In the genomic region with DNA sequence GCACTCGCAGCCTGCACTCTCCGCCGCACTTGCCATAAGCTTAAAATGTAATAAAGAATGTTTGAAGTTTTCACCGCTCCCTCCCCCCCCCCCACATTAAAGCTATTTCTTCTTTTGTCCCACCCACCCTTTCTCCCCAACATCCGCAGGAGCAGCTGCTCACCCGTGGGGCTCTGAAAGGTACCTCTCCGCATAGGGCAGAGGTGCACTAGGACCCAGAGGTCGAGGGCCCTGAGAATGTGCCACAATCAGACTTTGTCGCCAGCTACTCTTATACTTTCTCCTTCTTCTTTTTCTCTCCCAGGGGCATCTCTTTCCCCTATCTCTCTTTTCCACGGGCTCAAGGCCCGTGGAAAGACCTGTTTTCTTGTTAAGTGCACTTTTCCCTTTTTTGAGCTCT, we compare ENCODE assay signal across 18 mouse cellular contexts. TPM values are rescaled to one million over a fixed set of nuclear protein-coding genes. Genes with fewer than 3 reads are reported as not detected.
DNase-seq lines count a peak whose midpoint lies in the region; ATAC-seq and TF ChIP-seq lines count a peak whose summit lies in the region.
"Had no signal": no experiment of that assay in that cellular context is flagged by ENCODE, and none has a peak within 500 bp of the region (broad histone marks: within the 10 kb centered on the region; RNA-seq: fewer than 3 reads in every experiment).

No protein-coding gene starts in this region.

- H3K27me3 ChIP-seq in kidney, adult 2 months (replicated peaks; ENCODE audit: control insufficient read depth, insufficient read depth, low read length), result no peaks in the 10 kb centered on the region
- H3K27me3 ChIP-seq in embryonic facial prominence, embryonic 13.5 days, result no peaks in the 10 kb centered on the region
- no peaks in the 10 kb centered on the region for H3K27me3 ChIP-seq in hindbrain, embryonic 12.5 days
- no peaks in the 10 kb centered on the region for H3K27me3 ChIP-seq in midbrain, postnatal 0 days (ENCODE audit: insufficient read depth, low read length)
- H3K27me3 ChIP-seq: heart, embryonic 12.5 days; limb, embryonic 12.5 days had no signal

- intact Hi-C loops in left cerebral cortex, postnatal 10 days (cut with DNase I), result no loop called here

- H3K4me2 ChIP-seq in embryonic facial prominence, embryonic 13.5 days, result no peak overlapping the region
- 0 out of 2 replicates have a peak overlapping the region, but pooled peaks have one; percentile 19 for H3K4me2 ChIP-seq in hindbrain, embryonic 12.5 days (replicated peaks)
- H3K4me2 ChIP-seq in midbrain, postnatal 0 days (ENCODE audit: low read depth, low read length, poor library complexity, severe bottlenecking), result no peak overlapping the region
- H3K4me2 ChIP-seq: heart, embryonic 12.5 days; limb, embryonic 12.5 days; lung, embryonic 14.5 days had no signal

- peaks cover 18% of the 10 kb centered on the region for H3K9me3 ChIP-seq in embryonic facial prominence, embryonic 13.5 days
- H3K9me3 ChIP-seq in hindbrain, embryonic 12.5 days (replicated peaks), result peaks cover 19% of the 10 kb centered on the region
- H3K9me3 ChIP-seq in midbrain, postnatal 0 days (ENCODE audit: low read length), result peaks cover 17% of the 10 kb centered on the region; the same call in 1 of the 2 replicates

- no peak overlapping the region for H3K9ac ChIP-seq in embryonic facial prominence, embryonic 13.5 days
- H3K9ac ChIP-seq in hindbrain, embryonic 12.5 days, result no peak overlapping the region
- H3K9ac ChIP-seq in midbrain, postnatal 0 days (replicated peaks; ENCODE audit: low read length, poor library complexity, severe bottlenecking), result no peak overlapping the region
- H3K9ac ChIP-seq: heart, embryonic 12.5 days; limb, embryonic 12.5 days; lung, embryonic 14.5 days had no signal

- no peaks in the 10 kb centered on the region for H3K36me3 ChIP-seq in kidney, adult 2 months (ENCODE audit: control insufficient read depth, insufficient read depth, low read length)
- no peaks in the 10 kb centered on the region for H3K36me3 ChIP-seq in embryonic facial prominence, embryonic 13.5 days
- no peaks in the 10 kb centered on the region for H3K36me3 ChIP-seq in hindbrain, embryonic 12.5 days
- H3K36me3 ChIP-seq in midbrain, postnatal 0 days (ENCODE audit: insufficient read depth, low read length), result no peaks in the 10 kb centered on the region
- H3K36me3 ChIP-seq: heart, embryonic 12.5 days; limb, embryonic 12.5 days had no signal

- H3K27ac ChIP-seq in kidney, adult 2 months (ENCODE audit: insufficient read depth, low read depth, low read length), result no peak overlapping the region
- H3K27ac ChIP-seq in embryonic facial prominence, embryonic 13.5 days, result no peak overlapping the region
- H3K27ac ChIP-seq in hindbrain, embryonic 12.5 days, result 0 out of 2 replicates have a peak overlapping the region, but pooled peaks have one; percentile 52
- H3K27ac ChIP-seq in midbrain, postnatal 0 days (ENCODE audit: low read depth, low read length), result no peak overlapping the region
- H3K27ac ChIP-seq: limb, embryonic 12.5 days had no signal

- no peaks in the 10 kb centered on the region for H3K4me1 ChIP-seq in kidney, adult 2 months (ENCODE audit: control insufficient read depth, insufficient read depth, low read length)
- no peaks in the 10 kb centered on the region for H3K4me1 ChIP-seq in embryonic facial prominence, embryonic 13.5 days
- no peaks in the 10 kb centered on the region for H3K4me1 ChIP-seq in hindbrain, embryonic 12.5 days
- no peaks in the 10 kb centered on the region for H3K4me1 ChIP-seq in midbrain, postnatal 0 days (ENCODE audit: insufficient read depth, low read length)
- H3K4me1 ChIP-seq: heart, embryonic 12.5 days; limb, embryonic 12.5 days had no signal

- no peak for TF ChIP-seq CTCF in kidney, adult 2 months (conservative IDR thresholded peaks at IDR 0.05; ENCODE audit: insufficient read depth, insufficient read length, low read depth, low read length)
- TF ChIP-seq CTCF in midbrain, postnatal 0 days (IDR thresholded peaks at IDR 0.05), result no peak

- no peak overlapping the region for H3K4me3 ChIP-seq in kidney, adult 2 months (ENCODE audit: insufficient read depth, low read depth, low read length)
- peak overlapping the region; percentile 26; the same call in 1 of the 2 replicates for H3K4me3 ChIP-seq in embryonic facial prominence, embryonic 13.5 days
- peak overlapping the region; percentile 23 for H3K4me3 ChIP-seq in hindbrain, embryonic 12.5 days
- H3K4me3 ChIP-seq in midbrain, postnatal 0 days (ENCODE audit: low read depth, low read length), result peak overlapping the region; percentile 25
- H3K4me3 ChIP-seq: myocyte had no signal

- no peak for TF ChIP-seq POLR2A in kidney, adult 2 months (IDR thresholded peaks at IDR 0.05; ENCODE audit: low read depth, low read length)

- no peak for ATAC-seq in embryonic facial prominence, embryonic 13.5 days (ENCODE audit: insufficient number of reproducible peaks, insufficient read depth, low FRiP score, low TSS enrichment, low read depth)
- ATAC-seq in hindbrain, embryonic 12.5 days (ENCODE audit: low FRiP score), result no peak
- 0 out of 2 replicates have a peak, but pooled peaks have one; percentile 52 for ATAC-seq in midbrain, postnatal 0 days (ENCODE audit: low FRiP score)

- WGBS in kidney, adult 2 months, result 58% methylated on average over 11 of the region's 11 CpGs
- 43% methylated on average over 11 of the region's 11 CpGs for WGBS in embryonic facial prominence, embryonic 13.5 days
- WGBS in hindbrain, embryonic 12.5 days, result 40% methylated on average over 11 of the region's 11 CpGs
- whole genome bisulfite sequencing in midbrain, postnatal 0 days, result 42% methylated on average over 11 of the region's 11 CpGs

- DNase-seq in kidney, adult 2 months, result peak; percentile 6
- no peak for DNase-seq in kidney, postnatal 14 days
- DNase-seq in midbrain, postnatal 0 days (ENCODE audit: low spot score), result no peak
- no peak for DNase-seq in spleen, adult 18-20 months
- no peak for DNase-seq in adrenal gland, postnatal 4 days (ENCODE audit: low spot score in 2 of 2)
- DNase-seq in left cerebral cortex, postnatal 10 days (ENCODE audit: extremely low spot score in 1 of 2, low spot score in 2 of 2), result no peak
- DNase-seq: lung, embryonic 14.5 days; right cerebral cortex, postnatal 14 days had no signal

RNA-seq across cellular contexts. Expression of a gene that starts 28.4 kb away (rescaled TPM):
- not detected in 2 replicates for polyA plus RNA-seq in kidney, adult 2 months (2012; rRNA removed)
- polyA plus RNA-seq in embryonic facial prominence, embryonic 13.5 days (2015; fragmentation: Nextera tagmentation; extraction: Ambion mirVana), result not detected in 2 replicates
- polyA plus RNA-seq in hindbrain, embryonic 12.5 days (2016; fragmentation: Nextera tagmentation; extraction: Ambion mirVana), result not detected in 2 replicates
- total RNA-seq in midbrain, postnatal 0 days (2014; rRNA removed), result not detected in 2 replicates
- not detected in 2 replicates for polyA plus RNA-seq in midbrain, postnatal 0 days (2015; fragmentation: Nextera tagmentation; extraction: Ambion mirVana)
- total RNA-seq in adrenal gland, postnatal 4 days (2021), result not detected
- not detected for total RNA-seq in left cerebral cortex, postnatal 10 days (2021)
- total RNA-seq: adrenal gland, adult 18-20 months; gastrocnemius, adult 18-20 months; layer of hippocampus, postnatal 10 days had no signal
- polyA plus RNA-seq: C2C12; heart, embryonic 12.5 days; intestine, embryonic 14.5 days; limb, embryonic 12.5 days; lung, embryonic 14.5 days had no signal

RNA-seq across cellular contexts. Expression of a gene that starts 48.6 kb away (rescaled TPM):
- polyA plus RNA-seq in kidney, adult 2 months (2012; rRNA removed), result not detected in 2 replicates
- not detected in 2 replicates for polyA plus RNA-seq in embryonic facial prominence, embryonic 13.5 days (2015; fragmentation: Nextera tagmentation; extraction: Ambion mirVana)
- not detected in 2 replicates for polyA plus RNA-seq in hindbrain, embryonic 12.5 days (2016; fragmentation: Nextera tagmentation; extraction: Ambion mirVana)
- total RNA-seq in midbrain, postnatal 0 days (2014; rRNA removed), result not detected in 2 replicates
- polyA plus RNA-seq in midbrain, postnatal 0 days (2015; fragmentation: Nextera tagmentation; extraction: Ambion mirVana), result not detected in 2 replicates
- not detected for total RNA-seq in adrenal gland, postnatal 4 days (2021)
- not detected for total RNA-seq in left cerebral cortex, postnatal 10 days (2021)
- total RNA-seq: adrenal gland, adult 18-20 months; gastrocnemius, adult 18-20 months; layer of hippocampus, postnatal 10 days had no signal
- polyA plus RNA-seq: C2C12; heart, embryonic 12.5 days; intestine, embryonic 14.5 days; limb, embryonic 12.5 days; lung, embryonic 14.5 days; myocyte had no signal
